In genomic region chr17:41015317-41015716, GRCm38 (mm10) we compare ENCODE assay signal across 25 mouse cellular contexts.
A peak's percentile ranks its signal among the peaks of the same experiment; 100 is the strongest.
DNase-seq lines count a peak whose midpoint lies in the region; ATAC-seq and TF ChIP-seq lines count a peak whose summit lies in the region.
"Had no signal": no experiment of that assay in that cellular context is flagged by ENCODE, and none has a peak within 500 bp of the region (broad histone marks: within the 10 kb centered on the region; RNA-seq: fewer than 3 reads in every experiment).

No protein-coding gene starts in this region.

- H3K4me3 ChIP-seq in layer of hippocampus, adult 2 months: no peak overlapping the region
- H3K4me3 ChIP-seq in E14TG2a.4 (replicated peaks; ENCODE audit: low read length): no peak overlapping the region
- H3K4me3 ChIP-seq: midbrain, embryonic 10.5 days; neural tube, embryonic 13.5 days had no signal

- ATAC-seq in activated CD4-positive, CD25-positive, alpha-beta regulatory T cell, adult 4 months: no peak
- ATAC-seq: forebrain, embryonic 16.5 days; hindbrain, embryonic 16.5 days had no signal

- TF ChIP-seq CTCF in layer of hippocampus, adult 2 months (conservative IDR thresholded peaks at IDR 0.05): peak; percentile 65
- peak; percentile 18 for TF ChIP-seq CTCF in E14TG2a.4 (conservative IDR thresholded peaks at IDR 0.05; ENCODE audit: low read length)

- H3K36me3 ChIP-seq in E14TG2a.4 (ENCODE audit: insufficient read depth, low read length): no peaks in the 10 kb centered on the region
- H3K36me3 ChIP-seq: midbrain, embryonic 10.5 days; neural tube, embryonic 13.5 days had no signal

- no peaks in the 10 kb centered on the region for H3K9me3 ChIP-seq in E14TG2a.4 (ENCODE audit: low read length)
- H3K9me3 ChIP-seq: midbrain, embryonic 10.5 days; neural tube, embryonic 13.5 days had no signal

- H3K27me3 ChIP-seq in E14TG2a.4 (ENCODE audit: insufficient read depth, low read length): no peaks in the 10 kb centered on the region
- H3K27me3 ChIP-seq: neural tube, embryonic 13.5 days had no signal

- no peak overlapping the region for H3K27ac ChIP-seq in layer of hippocampus, adult 2 months
- H3K27ac ChIP-seq: midbrain, embryonic 10.5 days; neural tube, embryonic 13.5 days had no signal

- no peaks in the 10 kb centered on the region for H3K4me1 ChIP-seq in E14TG2a.4 (replicated peaks; ENCODE audit: low read depth, low read length)
- H3K4me1 ChIP-seq: midbrain, embryonic 10.5 days; neural tube, embryonic 13.5 days had no signal

- DNase-seq in layer of hippocampus, adult 2 months (ENCODE audit: low spot score in 2 of 2): no peak
- DNase-seq in layer of hippocampus, postnatal 10 days (ENCODE audit: low spot score in 2 of 2): no peak
- DNase-seq in 416B (ENCODE audit: low read depth) (peak; percentile 13), R1 (ENCODE audit: low read depth, low spot score) (peak; percentile 23)
- no peak for DNase-seq in urinary bladder, postnatal 25 days (ENCODE audit: low spot score)
- no peak for DNase-seq in spleen, postnatal 36 days (ENCODE audit: low spot score in 2 of 2)
- DNase-seq: adrenal gland, postnatal 36 days; cerebellum, adult 2 months; cerebellum, postnatal 36 days; heart, adult 11 months; heart, postnatal 4 days; kidney, adult 11 months; left cerebral cortex, postnatal 4 days; liver; lung, postnatal 36 days; right cerebral cortex, postnatal 14 days; spleen, adult 18-20 months; thymus, adult 18-20 months; thymus, postnatal 4 days had no signal

Comparison
In these comparisons a context has a peak if more than half of its experiments do, and no peak if none do; other contexts are left out.
1. DNase-seq: peak in 416B (single experiment) and R1 (single experiment); none in layer of hippocampus, adult 2 months (0 of 2), layer of hippocampus, postnatal 10 days (0 of 2), urinary bladder, postnatal 25 days (single experiment) and spleen, postnatal 36 days (0 of 2).